Mouse (Mus musculus): ENCODE measurements around the gene Gm45837. TPM values are rescaled to one million over a fixed set of nuclear protein-coding genes. Genes with fewer than 3 reads are reported as not detected.

Gene Gm45837
- polyA plus RNA-seq, 1 experiment, result not detected

GRCm38 (mm10) chr7:101421529-101421928 is 10.8 kb downstream of the Gm45837 start, which contains the start of gene Pde2a:
TSS of gene Pde2a (plus strand) at chr7:101421691.
- Histone ChIP-seq H3K36me3 (ENCODE audit: control insufficient read depth, insufficient read depth, low read length) (no peaks in the 10 kb centered on the region), H3K27ac (ENCODE audit: control insufficient read depth, insufficient read depth, low read depth, low read length) (no peak within 1 kb of the TSS), H3K4me1 (ENCODE audit: control insufficient read depth, insufficient read depth, low read length) (peaks cover 11% of the 10 kb centered on the region), H3K4me3 (ENCODE audit: control insufficient read depth, low read depth, low read length) (peak within 1 kb of the TSS; percentile 71), H3K27me3 (ENCODE audit: control insufficient read depth, insufficient read depth, low read length) (no peaks in the 10 kb centered on the region)
- TF ChIP-seq CTCF (IDR thresholded peaks at IDR 0.05; ENCODE audit: control insufficient read depth, insufficient read depth, insufficient replicate concordance, low read depth, low read length) (no peak), POLR2A (IDR thresholded peaks at IDR 0.05; ENCODE audit: control insufficient read depth, low read depth, low read length) (no peak)

- Histone ChIP-seq H3K4me3 (ENCODE audit: control insufficient read depth, low read depth, low read length) (no peak overlapping the region), H3K4me1 (ENCODE audit: control insufficient read depth, insufficient read depth, low read length) (peaks cover 11% of the 10 kb centered on the region), H3K36me3 (ENCODE audit: control insufficient read depth, insufficient read depth, low read length) (no peaks in the 10 kb centered on the region), H3K27me3 (ENCODE audit: control insufficient read depth, insufficient read depth, low read length) (no peaks in the 10 kb centered on the region), H3K27ac (ENCODE audit: control insufficient read depth, insufficient read depth, low read depth, low read length) (no peak overlapping the region)
- TF ChIP-seq CTCF (IDR thresholded peaks at IDR 0.05; ENCODE audit: control insufficient read depth, insufficient read depth, insufficient replicate concordance, low read depth, low read length) (no peak), POLR2A (IDR thresholded peaks at IDR 0.05; ENCODE audit: control insufficient read depth, low read depth, low read length) (no peak)
Observed at GRCm38 (mm10) chr7:101422069-101422468, 11.4 kb downstream of the Gm45837 start.

GRCm38 (mm10) chr7:101422646-101423045 is 12.0 kb downstream of the Gm45837 start:
- TF ChIP-seq CTCF (IDR thresholded peaks at IDR 0.05; ENCODE audit: control insufficient read depth, insufficient read depth, insufficient replicate concordance, low read depth, low read length) (no peak), POLR2A (IDR thresholded peaks at IDR 0.05; ENCODE audit: control insufficient read depth, low read depth, low read length) (no peak)
- H3K4me3 ChIP-seq (ENCODE audit: control insufficient read depth, low read depth, low read length), result no peak overlapping the region
- no peaks in the 10 kb centered on the region for H3K36me3 ChIP-seq (ENCODE audit: control insufficient read depth, insufficient read depth, low read length)
- H3K27me3 ChIP-seq (ENCODE audit: control insufficient read depth, insufficient read depth, low read length), result no peaks in the 10 kb centered on the region
- peaks cover 11% of the 10 kb centered on the region for H3K4me1 ChIP-seq (ENCODE audit: control insufficient read depth, insufficient read depth, low read length)
- H3K27ac ChIP-seq (ENCODE audit: control insufficient read depth, insufficient read depth, low read depth, low read length), result no peak overlapping the region

- H3K36me3 ChIP-seq (ENCODE audit: control insufficient read depth, insufficient read depth, low read length), result no peaks in the 10 kb centered on the region
- TF ChIP-seq POLR2A (IDR thresholded peaks at IDR 0.05; ENCODE audit: control insufficient read depth, low read depth, low read length) (no peak), CTCF (IDR thresholded peaks at IDR 0.05; ENCODE audit: control insufficient read depth, insufficient read depth, insufficient replicate concordance, low read depth, low read length) (no peak)
Observed at GRCm38 (mm10) chr7:101423970-101424369, 13.3 kb downstream of the Gm45837 start.

GRCm38 (mm10) chr7:101426692-101427091 is 16.0 kb downstream of the Gm45837 start:
- no peak for TF ChIP-seq POLR2A (IDR thresholded peaks at IDR 0.05; ENCODE audit: control insufficient read depth, low read depth, low read length)
- TF ChIP-seq CTCF (IDR thresholded peaks at IDR 0.05; ENCODE audit: control insufficient read depth, insufficient read depth, insufficient replicate concordance, low read depth, low read length), result no peak
- Histone ChIP-seq H3K36me3 (ENCODE audit: control insufficient read depth, insufficient read depth, low read length) (no peaks in the 10 kb centered on the region), H3K27me3 (ENCODE audit: control insufficient read depth, insufficient read depth, low read length) (no peaks in the 10 kb centered on the region), H3K27ac (ENCODE audit: control insufficient read depth, insufficient read depth, low read depth, low read length) (no peak overlapping the region), H3K4me3 (ENCODE audit: control insufficient read depth, low read depth, low read length) (no peak overlapping the region), H3K4me1 (ENCODE audit: control insufficient read depth, insufficient read depth, low read length) (peaks cover 2% of the 10 kb centered on the region)

More at GRCm38 (mm10) chr7:101423970-101424369, 13.3 kb downstream of the Gm45837 start:
- H3K4me3 ChIP-seq (ENCODE audit: control insufficient read depth, low read depth, low read length), result no peak overlapping the region
- H3K4me1 ChIP-seq (ENCODE audit: control insufficient read depth, insufficient read depth, low read length), result peaks cover 11% of the 10 kb centered on the region
- H3K27me3 ChIP-seq (ENCODE audit: control insufficient read depth, insufficient read depth, low read length), result no peaks in the 10 kb centered on the region
- no peak overlapping the region for H3K27ac ChIP-seq (ENCODE audit: control insufficient read depth, insufficient read depth, low read depth, low read length)

GRCm38 (mm10) chr7:101427736-101428135 is 17.1 kb downstream of the Gm45837 start:
- Histone ChIP-seq H3K4me3 (ENCODE audit: control insufficient read depth, low read depth, low read length) (no peak overlapping the region), H3K4me1 (ENCODE audit: control insufficient read depth, insufficient read depth, low read length) (no peaks in the 10 kb centered on the region), H3K27ac (ENCODE audit: control insufficient read depth, insufficient read depth, low read depth, low read length) (no peak overlapping the region), H3K36me3 (ENCODE audit: control insufficient read depth, insufficient read depth, low read length) (no peaks in the 10 kb centered on the region), H3K27me3 (ENCODE audit: control insufficient read depth, insufficient read depth, low read length) (no peaks in the 10 kb centered on the region)
- TF ChIP-seq CTCF (IDR thresholded peaks at IDR 0.05; ENCODE audit: control insufficient read depth, insufficient read depth, insufficient replicate concordance, low read depth, low read length) (peak; percentile 73; the same call in 1 of the 2 replicates), POLR2A (IDR thresholded peaks at IDR 0.05; ENCODE audit: control insufficient read depth, low read depth, low read length) (no peak)

GRCm38 (mm10) chr7:101435038-101435437 is 24.4 kb downstream of the Gm45837 start:
- H3K27me3 ChIP-seq (ENCODE audit: control insufficient read depth, insufficient read depth, low read length), result no peaks in the 10 kb centered on the region
- no peaks in the 10 kb centered on the region for H3K36me3 ChIP-seq (ENCODE audit: control insufficient read depth, insufficient read depth, low read length)
- TF ChIP-seq CTCF (IDR thresholded peaks at IDR 0.05; ENCODE audit: control insufficient read depth, insufficient read depth, insufficient replicate concordance, low read depth, low read length) (no peak), POLR2A (IDR thresholded peaks at IDR 0.05; ENCODE audit: control insufficient read depth, low read depth, low read length) (no peak)
- H3K27ac ChIP-seq (ENCODE audit: control insufficient read depth, insufficient read depth, low read depth, low read length), result no peak overlapping the region
- no peak overlapping the region for H3K4me3 ChIP-seq (ENCODE audit: control insufficient read depth, low read depth, low read length)
- H3K4me1 ChIP-seq (ENCODE audit: control insufficient read depth, insufficient read depth, low read length), result no peaks in the 10 kb centered on the region

- H3K4me1 ChIP-seq (ENCODE audit: control insufficient read depth, insufficient read depth, low read length), result no peaks in the 10 kb centered on the region
- H3K4me3 ChIP-seq (ENCODE audit: control insufficient read depth, low read depth, low read length), result no peak overlapping the region
- no peaks in the 10 kb centered on the region for H3K27me3 ChIP-seq (ENCODE audit: control insufficient read depth, insufficient read depth, low read length)
- TF ChIP-seq POLR2A (IDR thresholded peaks at IDR 0.05; ENCODE audit: control insufficient read depth, low read depth, low read length) (no peak), CTCF (IDR thresholded peaks at IDR 0.05; ENCODE audit: control insufficient read depth, insufficient read depth, insufficient replicate concordance, low read depth, low read length) (no peak)
- no peaks in the 10 kb centered on the region for H3K36me3 ChIP-seq (ENCODE audit: control insufficient read depth, insufficient read depth, low read length)
- H3K27ac ChIP-seq (ENCODE audit: control insufficient read depth, insufficient read depth, low read depth, low read length), result no peak overlapping the region
Observed at GRCm38 (mm10) chr7:101437876-101438275, 27.2 kb downstream of the Gm45837 start.

Measured in testis, adult 2 months (tissue).